Mouse (Mus musculus): Measurements from ENCODE around the gene Arhgap25.

GRCm38 (mm10) chr6:87455507-87455906 is 77.6 kb downstream of the Arhgap25 start:
- TF ChIP-seq CTCF (IDR thresholded peaks at IDR 0.05; ENCODE audit: borderline replicate concordance, insufficient read depth, low read length) (no peak), POLR2A (IDR thresholded peaks at IDR 0.05; ENCODE audit: low read depth, low read length) (no peak)

All from embryonic fibroblast, embryonic 13.5 days (primary cell).